Mouse (Mus musculus) erythroblast, embryonic 14.5 days (primary cell): Measurements from ENCODE around the gene 6030468B19Rik. TPM values are rescaled to one million over a fixed set of nuclear protein-coding genes. Genes with fewer than 3 reads are reported as not detected.

ENCODE experiments used
- H3K27me3 ChIP-seq: 2 replicates; pipeline ENCODE4 v1.6.1; 2012; ENCODE audit warnings: inconsistent platforms; ENCODE audit not compliant: control insufficient read depth
- H3K36me3 ChIP-seq: 2 replicates; pipeline ENCODE4 v1.6.1; 2012; ENCODE audit warnings: mild to moderate bottlenecking, inconsistent platforms; ENCODE audit not compliant: control insufficient read depth
- H3K4me1 ChIP-seq: 2 replicates; pipeline ENCODE4 v1.6.1; 2012; ENCODE audit warnings: inconsistent platforms; ENCODE audit not compliant: control insufficient read depth
- H3K4me3 ChIP-seq: replicated peaks from 2 replicates; pipeline ENCODE3; 2012; ENCODE audit warnings: moderate library complexity, mild to moderate bottlenecking, inconsistent platforms
- H3K9me3 ChIP-seq: 2 replicates; pipeline ENCODE4 v1.6.1; 2012; ENCODE audit warnings: low read length, inconsistent platforms, mixed read lengths; ENCODE audit not compliant: control insufficient read depth
- GATA1 ChIP-seq: IDR thresholded peaks from 2 replicates; pipeline ENCODE4 v1.6.1; 2012; ENCODE audit warnings: low read length, inconsistent platforms, mixed read lengths
- TAL1 ChIP-seq: IDR thresholded peaks from 3 replicates; pipeline ENCODE4 v1.6.1; 2012; ENCODE audit warnings: low read length, inconsistent platforms, mixed read lengths
- polyA plus RNA-seq: library from polyadenylated mRNA; stranded (reverse); fragments of >175 nt; gene quantifications from 2 replicates; pipeline ENCODE4 v1.2.3, GENCODE M21; 2012

6030468B19Rik gene
- polyA plus RNA-seq, 1 experiment = 202 TPM

GRCm38 (mm10) chr11:117777111-117777510, 20.3 kb upstream of the 6030468B19Rik start:
- Histone ChIP-seq H3K4me1 (peaks cover 71% of the 10 kb centered on the region), H3K36me3 (peaks cover 77% of the 10 kb centered on the region), H3K9me3 (no peaks in the 10 kb centered on the region), H3K4me3 (peak overlapping the region; percentile 79), H3K27me3 (no peaks in the 10 kb centered on the region)
- TF ChIP-seq TAL1 = no peak
- no peak for TF ChIP-seq GATA1

- peaks cover 71% of the 10 kb centered on the region for H3K36me3 ChIP-seq
- peak overlapping the region; percentile 79 for H3K4me3 ChIP-seq
- TF ChIP-seq GATA1 (no peak), TAL1 (no peak)
- H3K9me3 ChIP-seq = no peaks in the 10 kb centered on the region
- H3K4me1 ChIP-seq = peaks cover 74% of the 10 kb centered on the region
- H3K27me3 ChIP-seq = no peaks in the 10 kb centered on the region; the same call in 1 of the 2 replicates
Observed at GRCm38 (mm10) chr11:117778031-117778430, 19.4 kb upstream of the 6030468B19Rik start.

- H3K9me3 ChIP-seq = no peaks in the 10 kb centered on the region
- H3K36me3 ChIP-seq = peaks cover 70% of the 10 kb centered on the region
- H3K27me3 ChIP-seq = no peaks in the 10 kb centered on the region; the same call in 1 of the 2 replicates
- TF ChIP-seq GATA1 = no peak
- no peak for TF ChIP-seq TAL1
- H3K4me1 ChIP-seq = peaks cover 78% of the 10 kb centered on the region
- H3K4me3 ChIP-seq = peak overlapping the region; percentile 79
Observed at GRCm38 (mm10) chr11:117778851-117779433, 18.5 kb upstream of the 6030468B19Rik start.

- Histone ChIP-seq H3K27me3 (no peaks in the 10 kb centered on the region; the same call in 1 of the 2 replicates), H3K9me3 (no peaks in the 10 kb centered on the region), H3K4me3 (peak overlapping the region; percentile 79), H3K4me1 (peaks cover 81% of the 10 kb centered on the region), H3K36me3 (peaks cover 70% of the 10 kb centered on the region)
- TF ChIP-seq TAL1 = no peak
- no peak for TF ChIP-seq GATA1
Observed at GRCm38 (mm10) chr11:117779434-117780198, 17.8 kb upstream of the 6030468B19Rik start.

GRCm38 (mm10) chr11:117780199-117780515, 17.3 kb upstream of the 6030468B19Rik start:
- Histone ChIP-seq H3K36me3 (peaks cover 70% of the 10 kb centered on the region), H3K9me3 (no peaks in the 10 kb centered on the region), H3K27me3 (no peaks in the 10 kb centered on the region; the same call in 1 of the 2 replicates), H3K4me3 (peak overlapping the region; percentile 79), H3K4me1 (peaks cover 84% of the 10 kb centered on the region)
- TF ChIP-seq GATA1 = no peak
- TF ChIP-seq TAL1 = no peak

GRCm38 (mm10) chr11:117780582-117781111, 16.8 kb upstream of the 6030468B19Rik start:
- Histone ChIP-seq H3K9me3 (no peaks in the 10 kb centered on the region), H3K27me3 (no peaks in the 10 kb centered on the region; the same call in 1 of the 2 replicates), H3K36me3 (peaks cover 70% of the 10 kb centered on the region), H3K4me3 (peak overlapping the region; percentile 79), H3K4me1 (peaks cover 85% of the 10 kb centered on the region)
- TF ChIP-seq TAL1 = peak; percentile 75
- TF ChIP-seq GATA1 = peak; percentile 88

GRCm38 (mm10) chr11:117781199-117781821, 16.1 kb upstream of the 6030468B19Rik start:
- H3K4me1 ChIP-seq = peaks cover 83% of the 10 kb centered on the region
- TF ChIP-seq GATA1 (no peak), TAL1 (no peak)
- no peaks in the 10 kb centered on the region for H3K9me3 ChIP-seq
- peaks cover 70% of the 10 kb centered on the region for H3K36me3 ChIP-seq
- no peaks in the 10 kb centered on the region; the same call in 1 of the 2 replicates for H3K27me3 ChIP-seq
- peak overlapping the region; percentile 79 for H3K4me3 ChIP-seq

- H3K27me3 ChIP-seq = no peaks in the 10 kb centered on the region; the same call in 1 of the 2 replicates
- peak within 1 kb of the TSS; percentile 79 for H3K4me3 ChIP-seq
- peaks cover 70% of the 10 kb centered on the region for H3K36me3 ChIP-seq
- H3K4me1 ChIP-seq = peaks cover 84% of the 10 kb centered on the region
- H3K9me3 ChIP-seq = no peaks in the 10 kb centered on the region
- TF ChIP-seq GATA1 = no peak
- TF ChIP-seq TAL1 = no peak
Observed at GRCm38 (mm10) chr11:117781993-117782704, 15.3 kb upstream of the 6030468B19Rik start, which contains the start of the genes Tmc8 and Tmc6. Tmc8 (plus strand) TSS chr11:117782076. Tmc6 (minus strand) TSS chr11:117782198.

GRCm38 (mm10) chr11:117782705-117783034, 14.8 kb upstream of the 6030468B19Rik start:
- H3K4me3 ChIP-seq = peak overlapping the region; percentile 79
- no peak for TF ChIP-seq GATA1
- no peak for TF ChIP-seq TAL1
- H3K36me3 ChIP-seq = peaks cover 70% of the 10 kb centered on the region
- no peaks in the 10 kb centered on the region; the same call in 1 of the 2 replicates for H3K27me3 ChIP-seq
- peaks cover 83% of the 10 kb centered on the region for H3K4me1 ChIP-seq
- H3K9me3 ChIP-seq = no peaks in the 10 kb centered on the region
